Mouse (Mus musculus) CH12.LX (cell line): ENCODE data around the gene Zfp771. TPM values are rescaled to one million over a fixed set of nuclear protein-coding genes. Genes with fewer than 3 reads are reported as not detected.

Source experiments
- DNase-seq: peaks from one replicate; pipeline ENCODE4 v3.0.0-alpha.2; 2013; ENCODE audit errors: extremely low read depth
- H3K27ac ChIP-seq: 2 replicates; pipeline ENCODE4 v1.5.1; 2012; ENCODE audit warnings: low read depth, mild to moderate bottlenecking, control low read depth, moderate library complexity; ENCODE audit not compliant: insufficient read depth
- H3K27me3 ChIP-seq: replicated peaks from 2 replicates; pipeline ENCODE3; 2012; ENCODE audit warnings: inconsistent platforms
- H3K36me3 ChIP-seq, 2 experiments: replicated peaks in 1 of 2; 2 replicates each; pipeline versions ENCODE3 to v1.6.1; 2012; ENCODE audit warnings: inconsistent platforms in 1 of 2, low read length in 1 of 2, mild to moderate bottlenecking in 1 of 2, mixed read lengths in 1 of 2, moderate library complexity in 1 of 2; ENCODE audit not compliant: control insufficient read depth in 1 of 2, insufficient read depth in 1 of 2
- H3K4me1 ChIP-seq, 2 experiments: 2 replicates each; pipeline ENCODE4 v1.6.1; 2012; ENCODE audit warnings: inconsistent platforms in 1 of 2, moderate library complexity in 1 of 2; ENCODE audit not compliant: insufficient read depth in 2 of 2, control insufficient read depth in 1 of 2
- H3K4me2 ChIP-seq: 2 replicates; pipeline ENCODE4 v1.6.1; 2012; ENCODE audit warnings: low read depth, mild to moderate bottlenecking, control low read depth; ENCODE audit not compliant: poor library complexity, insufficient read depth, severe bottlenecking
- H3K4me3 ChIP-seq, 3 experiments: fragments of 150-350 bp in 1 of 3; sonication (generic) in 1 of 3; replicated peaks in 1 of 3; 2 replicates each; pipeline versions ENCODE3 to v1.5.1; 2011 to 2012; ENCODE audit warnings: low read depth in 2 of 3, low read length in 2 of 3, mild to moderate bottlenecking in 2 of 3, moderate library complexity in 2 of 3, control low read depth in 1 of 3, improper control_type of control experiment in 1 of 3, inconsistent platforms in 1 of 3, mixed read lengths in 1 of 3; ENCODE audit not compliant: poor library complexity in 1 of 3
- H3K79me2 ChIP-seq: replicated peaks from 2 replicates; pipeline ENCODE4 v1.6.1; 2012; ENCODE audit warnings: mild to moderate bottlenecking, moderate library complexity; ENCODE audit not compliant: control insufficient read depth, poor library complexity, insufficient read depth, severe bottlenecking; ENCODE audit errors: extremely low read depth
- H3K9ac ChIP-seq: 2 replicates; pipeline ENCODE4 v1.6.1; 2012; ENCODE audit warnings: low read depth, mild to moderate bottlenecking, control low read depth, moderate library complexity; ENCODE audit not compliant: insufficient read depth
- H3K9me3 ChIP-seq: replicated peaks from 2 replicates; pipeline ENCODE3; 2012; ENCODE audit warnings: low read length, inconsistent platforms, mixed read lengths
- BHLHE40 ChIP-seq: IDR thresholded peaks from 2 replicates; pipeline ENCODE4 v1.6.1; 2011; ENCODE audit warnings: mild to moderate bottlenecking, low read depth, low read length, improper control_type of control experiment
- CHD1 ChIP-seq: IDR thresholded peaks from 2 replicates; pipeline ENCODE4 v1.6.1; 2012; ENCODE audit warnings: low read depth, low read length, improper control_type of control experiment, inconsistent platforms
- CHD2 ChIP-seq: IDR thresholded peaks from 2 replicates; pipeline ENCODE4 v1.6.1; 2011; ENCODE audit warnings: low read length, improper control_type of control experiment
- CTCF ChIP-seq, 2 experiments: IDR thresholded peaks in 1 of 2; conservative IDR thresholded peaks in 1 of 2; 2 replicates each; pipeline ENCODE4 v1.5.1; 2011 to 2012; ENCODE audit warnings: low read depth in 2 of 2, low read length in 2 of 2, improper control_type of control experiment in 1 of 2, inconsistent platforms in 1 of 2, mild to moderate bottlenecking in 1 of 2, moderate library complexity in 1 of 2
- ETS1 ChIP-seq: conservative IDR thresholded peaks from 2 replicates; pipeline ENCODE4 v1.6.1; 2012; ENCODE audit warnings: low read depth, mild to moderate bottlenecking, inconsistent platforms, low read length, improper control_type of control experiment, moderate library complexity
- GABPA ChIP-seq: IDR thresholded peaks from 2 replicates; pipeline ENCODE4 v1.6.1; 2012; ENCODE audit warnings: low read depth, low read length, improper control_type of control experiment, inconsistent platforms; ENCODE audit not compliant: insufficient replicate concordance
- HCFC1 ChIP-seq: IDR thresholded peaks from 2 replicates; pipeline ENCODE4 v1.6.1; 2012; ENCODE audit warnings: low read depth, mild to moderate bottlenecking, inconsistent platforms, low read length, improper control_type of control experiment
- JUN ChIP-seq: IDR thresholded peaks from 2 replicates; pipeline ENCODE4 v1.6.1; 2011; ENCODE audit warnings: low read depth, mild to moderate bottlenecking, low read length, improper control_type of control experiment, moderate library complexity; ENCODE audit not compliant: insufficient read depth
- JUND ChIP-seq: conservative IDR thresholded peaks from 2 replicates; pipeline ENCODE4 v1.6.1; 2011; ENCODE audit warnings: low read depth, low read length, improper control_type of control experiment
- KAT2A ChIP-seq: IDR thresholded peaks from 2 replicates; pipeline ENCODE4 v1.6.1; 2012; ENCODE audit warnings: low read length, improper control_type of control experiment, inconsistent platforms; ENCODE audit not compliant: insufficient replicate concordance
- MAX ChIP-seq: IDR thresholded peaks from 2 replicates; pipeline ENCODE4 v1.6.1; 2011; ENCODE audit warnings: low read length, improper control_type of control experiment
- MEF2A ChIP-seq: IDR thresholded peaks from 2 replicates; pipeline ENCODE4 v1.6.1; 2014; ENCODE audit warnings: low read depth, mild to moderate bottlenecking, inconsistent platforms, low read length, improper control_type of control experiment, borderline replicate concordance
- MXI1 ChIP-seq: IDR thresholded peaks from 2 replicates; pipeline ENCODE4 v1.6.1; 2011; ENCODE audit warnings: mild to moderate bottlenecking, low read depth, low read length, improper control_type of control experiment
- MYC ChIP-seq: IDR thresholded peaks from 2 replicates; pipeline ENCODE4 v1.6.1; 2011; ENCODE audit warnings: low read depth, mild to moderate bottlenecking, improper control_type of control experiment, low read length
- NRF1 ChIP-seq: IDR thresholded peaks from 2 replicates; pipeline ENCODE4 v1.6.1; 2014; ENCODE audit warnings: low read depth, mild to moderate bottlenecking, inconsistent platforms, low read length, improper control_type of control experiment, moderate library complexity
- PAX5 ChIP-seq: IDR thresholded peaks from 2 replicates; pipeline ENCODE4 v1.6.1; 2012; ENCODE audit warnings: low read length, inconsistent platforms, mixed read lengths
- POLR2AphosphoS2 ChIP-seq: IDR thresholded peaks from 2 replicates; pipeline ENCODE4 v1.6.1; 2011; ENCODE audit warnings: low read depth, low read length, improper control_type of control experiment
- RAD21 ChIP-seq: IDR thresholded peaks from 2 replicates; pipeline ENCODE4 v1.6.1; 2011; ENCODE audit warnings: low read depth, mild to moderate bottlenecking, low read length, improper control_type of control experiment, moderate library complexity
- RCOR1 ChIP-seq: conservative IDR thresholded peaks from 2 replicates; pipeline ENCODE4 v1.6.1; 2012; ENCODE audit warnings: low read depth, mild to moderate bottlenecking, inconsistent platforms, low read length, improper control_type of control experiment
- SIN3A ChIP-seq: IDR thresholded peaks from 2 replicates; pipeline ENCODE4 v1.6.1; 2012; ENCODE audit warnings: low read length, improper control_type of control experiment, inconsistent platforms
- TBP ChIP-seq: conservative IDR thresholded peaks from 2 replicates; pipeline ENCODE4 v1.6.1; 2011; ENCODE audit warnings: low read depth, low read length, improper control_type of control experiment
- TCF12 ChIP-seq: IDR thresholded peaks from 2 replicates; pipeline ENCODE4 v1.6.1; 2014; ENCODE audit warnings: low read depth, mild to moderate bottlenecking, inconsistent platforms, low read length, improper control_type of control experiment
- UBTF ChIP-seq: IDR thresholded peaks from 2 replicates; pipeline ENCODE4 v1.6.1; 2012; ENCODE audit warnings: low read depth, mild to moderate bottlenecking, inconsistent platforms, low read length, improper control_type of control experiment, moderate library complexity
- USF1 ChIP-seq: IDR thresholded peaks from 2 replicates; pipeline ENCODE4 v1.6.1; 2014; ENCODE audit warnings: low read depth, mild to moderate bottlenecking, inconsistent platforms, low read length, improper control_type of control experiment
- USF2 ChIP-seq: conservative IDR thresholded peaks from 2 replicates; pipeline ENCODE4 v1.6.1; 2011; ENCODE audit warnings: low read depth, low read length, improper control_type of control experiment
- ZC3H11A ChIP-seq: IDR thresholded peaks from 2 replicates; pipeline ENCODE4 v1.6.1; 2012; ENCODE audit warnings: low read depth, mild to moderate bottlenecking, inconsistent platforms, low read length, improper control_type of control experiment
- dilution Hi-C: fragments of 300-500 bp; cut with MboI; formaldehyde crosslinking; loops from 2 replicates; pipeline ENCODE4 v1.14.3; 2020; ENCODE audit warnings: low sequenced_read_pairs; ENCODE audit not compliant: extremely low pct_unique_long_range_greater_than_20kb, extremely low pct_ligation_motif_present
- in situ Hi-C: fragments of 300-500 bp; cut with MboI; formaldehyde crosslinking; loops from 3 replicates; pipeline ENCODE4 v1.14.3; 2019; ENCODE audit warnings: low sequenced_read_pairs, low pct_ligation_motif_present, low pct_unique_long_range_greater_than_20kb, mixed read lengths
- polyA plus RNA-seq: library from polyadenylated mRNA; unstranded; fragments of >175 nt; gene quantifications from 2 replicates; pipeline ENCODE4 v1.2.1, GENCODE M21; 2012; ENCODE audit warnings: low read depth; ENCODE audit not compliant: insufficient read length
- total RNA-seq, 2 experiments: library from RNA; depleted of rRNA; stranded (reverse); fragments of 300-350 nt in 1 of 2; fragments of >200 nt in 1 of 2; gene quantifications; 2 replicates each; pipeline ENCODE4 v1.2.3; 2012 to 2014

Zfp771 gene
- total and polyA plus RNA-seq, 3 experiments, result 26.5 to 35.5 (median 27.0) TPM

GRCm38 (mm10) chr7:127280092-127280491, 36.0 kb downstream of the Zfp771 start:
- Histone ChIP-seq H3K27ac (peak overlapping the region; percentile 93), H3K36me3 (no peaks in the 10 kb centered on the region), H3K9ac (peak overlapping the region; percentile 79; the same call in 1 of the 2 replicates), H3K27me3 (no peaks in the 10 kb centered on the region), H3K4me1 (peaks cover 34 to 77% of the 10 kb centered on the region in 2 experiments), H3K4me2 (peak overlapping the region; percentile 80), H3K4me3 (peak overlapping the region in 1 of 3 experiments; percentile 19), H3K79me2 (no peaks in the 10 kb centered on the region), H3K9me3 (no peaks in the 10 kb centered on the region)
- in situ Hi-C loops (no loop called here), dilution Hi-C loops (no loop called here)
- DNase-seq, result peak; percentile 65
- no peak for TF ChIP-seq USF1
- TF ChIP-seq JUND, result no peak
- TF ChIP-seq TCF12, result peak; percentile 29; the same call in 1 of the 2 replicates
- no peak for TF ChIP-seq MYC
- TF ChIP-seq MAX, result no peak
- no peak for TF ChIP-seq RCOR1
- no peak for TF ChIP-seq CTCF (conservative IDR thresholded peaks at IDR 0.05 in 1 of 2, IDR thresholded peaks at IDR 0.05 in 1 of 2; ENCODE audit: low read depth in 2 of 2, low read length in 2 of 2)
- TF ChIP-seq MXI1, result 0 out of 2 replicates have a peak, but pooled peaks have one; percentile 11
- TF ChIP-seq JUN, result no peak
- TF ChIP-seq RAD21, result no peak
- TF ChIP-seq POLR2AphosphoS2, result no peak
- no peak for TF ChIP-seq CHD2
- no peak for TF ChIP-seq UBTF
- no peak for TF ChIP-seq KAT2A
- TF ChIP-seq CHD1, result peak; percentile 34; the same call in 1 of the 2 replicates
- no peak for TF ChIP-seq GABPA
- no peak for TF ChIP-seq TBP
- TF ChIP-seq SIN3A, result peak; percentile 75
- TF ChIP-seq NRF1, result 0 out of 2 replicates have a peak, but pooled peaks have one; percentile 5
- 0 out of 2 replicates have a peak, but pooled peaks have one; percentile 17 for TF ChIP-seq MEF2A
- TF ChIP-seq ZC3H11A, result no peak
- TF ChIP-seq ETS1, result peak; percentile 62
- TF ChIP-seq BHLHE40, result 0 out of 2 replicates have a peak, but pooled peaks have one; percentile 12
- no peak for TF ChIP-seq PAX5
- TF ChIP-seq HCFC1, result no peak; the same call in 1 of the 2 replicates
- no peak for TF ChIP-seq USF2
